Mouse (Mus musculus) adipocyte (in vitro differentiated cells): ENCODE data around the gene Cfl1.

Experiments
- DNase-seq: peaks from one replicate; pipeline ENCODE4 v3.0.0-alpha.2; 2016; ENCODE audit warnings: low spot score

The Cfl1 gene

DNA sequence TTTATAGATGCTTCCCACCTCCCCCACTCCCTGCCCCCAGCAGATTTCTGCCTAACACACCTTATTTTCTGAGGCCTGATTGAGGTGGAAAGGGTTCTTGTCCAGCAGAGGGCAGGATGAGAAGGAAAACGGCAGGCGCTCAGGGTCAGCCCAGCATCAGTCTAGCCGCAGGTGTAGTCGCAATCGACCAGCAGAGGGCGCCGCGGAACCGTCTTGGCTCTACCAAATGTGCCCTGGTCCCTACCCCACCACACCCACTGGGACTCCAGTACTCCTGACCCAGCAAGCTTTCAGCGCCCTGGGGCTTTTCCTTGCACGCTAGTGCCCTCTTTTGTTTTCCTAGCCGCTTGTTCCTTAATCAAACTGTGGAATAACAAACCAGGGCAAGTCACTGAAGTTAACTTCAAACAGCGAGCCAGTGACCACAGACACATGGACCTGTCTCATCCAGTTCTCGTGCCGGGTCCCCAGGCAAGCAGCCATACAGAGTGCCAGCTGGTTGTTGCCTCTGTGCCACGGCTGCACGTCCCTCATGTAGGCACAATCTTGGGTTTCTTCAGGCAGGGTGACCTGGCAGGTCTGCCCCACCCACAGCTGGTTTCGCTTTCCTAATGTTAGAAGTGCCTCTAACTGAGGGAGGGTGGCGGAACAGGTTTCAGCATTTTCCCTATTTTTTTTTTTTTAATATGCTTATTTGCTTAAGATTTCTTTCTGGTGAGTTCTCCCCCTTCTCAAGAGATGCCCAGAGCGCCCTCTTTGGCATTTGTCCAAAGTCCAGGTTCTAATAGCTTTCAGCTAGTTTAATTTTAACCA, 39.3 kb downstream of the Cfl1 start:
- peak; percentile 96 for DNase-seq

DNA sequence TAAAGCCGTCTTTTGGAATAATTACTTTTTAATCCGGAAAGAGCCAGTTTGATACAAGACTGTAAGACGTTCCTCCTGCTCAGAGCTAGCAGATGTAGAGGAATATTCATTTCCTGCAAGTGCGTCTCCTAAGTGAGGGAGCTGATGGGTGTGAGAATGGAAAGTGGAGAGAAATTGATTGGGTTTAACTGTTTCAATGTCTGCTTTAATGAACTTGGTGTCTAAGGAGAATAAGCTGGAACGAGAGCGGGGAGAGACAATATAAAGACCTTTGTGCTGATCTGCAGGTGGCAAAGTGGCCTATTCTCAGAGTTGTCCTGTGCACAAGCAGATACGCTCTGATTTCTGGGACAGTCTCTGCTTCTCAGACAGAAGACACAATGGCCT, 39.9 kb downstream of the Cfl1 start:
- DNase-seq, result no peak

DNA sequence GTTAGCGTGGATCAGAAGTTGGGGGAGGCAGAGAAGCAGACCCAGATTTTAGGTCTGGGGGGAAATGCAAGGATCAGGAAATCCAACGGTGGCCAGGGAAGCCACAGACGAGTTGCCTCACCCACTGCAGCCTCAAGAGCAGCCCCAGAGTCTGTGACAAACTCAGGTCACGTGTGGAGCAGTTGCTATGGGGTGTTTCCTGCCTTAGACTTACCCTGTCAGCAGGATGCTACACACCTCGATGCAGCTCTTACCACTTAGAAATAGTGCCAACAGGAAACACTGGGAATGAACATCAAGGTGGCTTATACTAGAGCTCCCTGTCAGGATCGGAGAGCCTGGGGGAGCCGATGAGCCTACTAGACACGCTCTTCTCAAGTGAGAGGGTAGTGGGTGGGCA, 42.3 kb downstream of the Cfl1 start:
- no peak for DNase-seq

DNA sequence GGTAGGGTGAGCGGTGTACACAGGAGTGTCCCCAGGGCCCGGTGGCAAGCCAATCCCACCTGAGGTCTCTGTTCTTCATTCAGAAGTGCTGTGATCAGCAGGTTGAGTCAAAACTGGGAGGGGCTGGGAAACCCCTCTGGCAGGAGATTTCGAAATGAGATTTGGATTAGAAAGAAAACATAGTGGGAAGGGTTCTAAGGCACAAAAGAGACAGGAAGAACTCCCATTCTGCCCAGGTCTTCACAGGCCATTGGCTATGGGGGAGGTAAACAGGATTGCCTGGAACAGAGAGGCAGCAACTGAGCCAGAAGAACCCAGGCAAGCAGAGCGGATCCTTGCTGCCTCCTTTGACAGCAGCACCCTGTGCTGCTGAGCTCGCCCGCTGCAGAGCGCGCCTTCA, 48.5 kb downstream of the Cfl1 start:
- DNase-seq, result no peak

GRCm38 (mm10) chr19:5543362-5543761, 53.1 kb downstream of the Cfl1 start:
- no peak for DNase-seq

DNA sequence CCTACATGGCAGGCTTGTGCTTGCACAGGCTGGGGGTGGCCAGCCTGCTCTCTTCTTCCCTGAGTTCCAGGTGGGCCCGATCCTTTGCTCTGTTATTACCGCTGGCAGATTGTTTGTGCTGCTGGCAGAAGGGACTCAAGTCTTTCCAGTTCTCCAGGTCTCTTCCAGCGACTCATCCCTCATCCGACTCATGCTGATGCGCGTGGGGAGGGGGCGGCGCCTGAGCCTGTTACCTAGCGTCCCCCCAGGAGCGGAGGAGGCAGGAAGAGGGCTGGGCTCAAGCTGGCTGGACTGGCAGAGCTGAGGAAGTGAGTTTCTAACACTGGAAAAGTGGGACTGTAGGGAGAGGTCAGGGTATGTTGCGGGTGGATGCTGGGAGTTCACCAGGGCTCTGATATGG, 53.8 kb downstream of the Cfl1 start:
- DNase-seq, result no peak
